Mouse (Mus musculus) thymus, adult 2 months (tissue): Measurements from ENCODE around the gene Gm45140. TPM values are rescaled to one million over a fixed set of nuclear protein-coding genes. Genes with fewer than 3 reads are reported as not detected.

ENCODE experiments used
- DNase-seq: peaks from one replicate; pipeline ENCODE4 v3.0.0; 2021
- H3K27ac ChIP-seq: fragments of 200-500 bp; 2 replicates; pipeline ENCODE4 v1.5.1; 2012; ENCODE audit warnings: low read length, control low read depth; ENCODE audit not compliant: control insufficient read depth, insufficient read depth
- H3K27me3 ChIP-seq: fragments of 200-500 bp; 2 replicates; pipeline ENCODE4 v1.6.1; 2012; ENCODE audit warnings: mild to moderate bottlenecking, low read length, moderate library complexity, mixed read lengths; ENCODE audit not compliant: control insufficient read depth, insufficient read depth
- H3K36me3 ChIP-seq: fragments of 200-500 bp; 2 replicates; pipeline ENCODE4 v1.6.1; 2012; ENCODE audit warnings: mild to moderate bottlenecking, low read length, moderate library complexity; ENCODE audit not compliant: control insufficient read depth, insufficient read depth
- H3K4me1 ChIP-seq: fragments of 200-500 bp; replicated peaks from 2 replicates; pipeline ENCODE4 v1.6.1; 2012; ENCODE audit warnings: low read length; ENCODE audit not compliant: control insufficient read depth, insufficient read depth
- H3K4me3 ChIP-seq: fragments of 200-500 bp; 2 replicates; pipeline ENCODE4 v1.5.1; 2012; ENCODE audit warnings: mild to moderate bottlenecking, low read length, control low read depth, moderate library complexity; ENCODE audit not compliant: control insufficient read depth, insufficient read depth
- CTCF ChIP-seq: fragments of 200-500 bp; IDR thresholded peaks from 2 replicates; pipeline ENCODE4 v1.5.1; 2012; ENCODE audit warnings: mild to moderate bottlenecking, control low read depth, low read length, moderate library complexity, borderline replicate concordance; ENCODE audit not compliant: control insufficient read depth, poor library complexity, insufficient read depth; ENCODE audit errors: extremely low read depth
- POLR2A ChIP-seq: fragments of 200-500 bp; IDR thresholded peaks from 2 replicates; pipeline ENCODE4 v1.6.1; 2012; ENCODE audit warnings: mild to moderate bottlenecking, low read length, control low read depth, moderate library complexity; ENCODE audit not compliant: control insufficient read depth, poor library complexity, insufficient read depth; ENCODE audit errors: extremely low read depth
- whole genome bisulfite sequencing: fragments of 180-500 bp; shearing (Covaris S2); methylation state at CpG from one replicate; pipeline ENCODE4 v1.1.7; 2018; 5-methylcytosine and 5-hydroxymethylcytosine counted together
- polyA plus RNA-seq: library from polyadenylated mRNA; depleted of rRNA; stranded (reverse); fragments of >200 nt; gene quantifications from 2 replicates; pipeline ENCODE4 v1.2.3, GENCODE M21; 2012; rRNA removed

Gm45140 gene
- polyA plus RNA-seq, 1 experiment, result 1.2 TPM

GRCm38 (mm10) chr6:87744632-87745031 lies 91.0 kb downstream of the Gm45140 start:
- Histone ChIP-seq H3K27ac (no peak overlapping the region), H3K4me3 (no peak overlapping the region), H3K27me3 (no peaks in the 10 kb centered on the region), H3K4me1 (0 out of 2 replicates have a peak, but pooled peaks cover under 1% of the 10 kb centered on the region), H3K36me3 (no peaks in the 10 kb centered on the region)
- TF ChIP-seq POLR2A (no peak), CTCF (no peak)
- no peak for DNase-seq
- 72% methylated on average over 3 of the region's 3 CpGs for WGBS

- TF ChIP-seq CTCF (no peak), POLR2A (no peak)
- 85% methylated on average over 5 of the region's 5 CpGs for WGBS
- H3K27ac ChIP-seq, result no peak overlapping the region
- H3K36me3 ChIP-seq, result no peaks in the 10 kb centered on the region
- H3K27me3 ChIP-seq, result no peaks in the 10 kb centered on the region
- no peak for DNase-seq
- 0 out of 2 replicates have a peak, but pooled peaks cover 3% of the 10 kb centered on the region for H3K4me1 ChIP-seq
- H3K4me3 ChIP-seq, result no peak overlapping the region
Measured at GRCm38 (mm10) chr6:87743281-87743680, 92.3 kb downstream of the Gm45140 start.

GRCm38 (mm10) chr6:87742804-87743203 lies 92.8 kb downstream of the Gm45140 start:
- Histone ChIP-seq H3K36me3 (no peaks in the 10 kb centered on the region), H3K4me1 (0 out of 2 replicates have a peak, but pooled peaks cover 3% of the 10 kb centered on the region), H3K27ac (no peak overlapping the region), H3K4me3 (no peak overlapping the region), H3K27me3 (no peaks in the 10 kb centered on the region)
- no peak for TF ChIP-seq CTCF
- no peak for TF ChIP-seq POLR2A
- no peak for DNase-seq
- 72% methylated on average over 5 of the region's 5 CpGs for WGBS

- TF ChIP-seq POLR2A, result no peak
- no peak for TF ChIP-seq CTCF
- no peak overlapping the region for H3K4me3 ChIP-seq
- no peak for DNase-seq
- no peaks in the 10 kb centered on the region for H3K27me3 ChIP-seq
- 38% methylated on average over 8 of the region's 8 CpGs for WGBS
- H3K4me1 ChIP-seq, result 0 out of 2 replicates have a peak, but pooled peaks cover 3% of the 10 kb centered on the region
- no peaks in the 10 kb centered on the region for H3K36me3 ChIP-seq
- no peak overlapping the region for H3K27ac ChIP-seq
Measured at GRCm38 (mm10) chr6:87741978-87742377, 93.6 kb downstream of the Gm45140 start.

GRCm38 (mm10) chr6:87740496-87740895 lies 95.1 kb downstream of the Gm45140 start:
- 0 out of 2 replicates have a peak, but pooled peaks cover 3% of the 10 kb centered on the region for H3K4me1 ChIP-seq
- no peak for DNase-seq
- H3K4me3 ChIP-seq, result no peak overlapping the region
- no peak overlapping the region for H3K27ac ChIP-seq
- no peaks in the 10 kb centered on the region for H3K27me3 ChIP-seq
- no peak for TF ChIP-seq POLR2A
- no peak for TF ChIP-seq CTCF
- H3K36me3 ChIP-seq, result no peaks in the 10 kb centered on the region

- Histone ChIP-seq H3K36me3 (no peaks in the 10 kb centered on the region), H3K4me3 (no peak overlapping the region), H3K27ac (no peak overlapping the region), H3K27me3 (no peaks in the 10 kb centered on the region), H3K4me1 (0 out of 2 replicates have a peak, but pooled peaks cover 3% of the 10 kb centered on the region)
- no peak for TF ChIP-seq CTCF
- no peak for TF ChIP-seq POLR2A
- 13% methylated on average over 6 of the region's 6 CpGs for WGBS
- no peak for DNase-seq
Measured at GRCm38 (mm10) chr6:87739898-87740297, 95.7 kb downstream of the Gm45140 start.

Other genes with a start within 250 kb of the Gm45140 start
- 0.20 and 0.26 TPM in 2 replicates for gene Prokr1, start 245.1 kb downstream of the Gm45140 start, polyA plus RNA-seq
- gene Aplf, start 163.6 kb downstream of the Gm45140 start, polyA plus RNA-seq, result 6.8 and 6.9 TPM in 2 replicates
- gene Efcc1, start 104.9 kb downstream of the Gm45140 start, polyA plus RNA-seq, result 0.17 and 0.55 TPM in 2 replicates
- gene Gp9, start 57.7 kb downstream of the Gm45140 start, polyA plus RNA-seq, result 1.2 and 2.6 TPM in 2 replicates
- 54.4 and 56.0 TPM in 2 replicates for gene Rab43, start 23.6 kb downstream of the Gm45140 start, polyA plus RNA-seq
- 50.7 and 51.1 TPM in 2 replicates for gene Isy1, start 3.0 kb upstream of the Gm45140 start, polyA plus RNA-seq
- 302 and 311 TPM in 2 replicates for gene Cnbp, start 15.3 kb upstream of the Gm45140 start, polyA plus RNA-seq
- gene Copg1, start 52.0 kb upstream of the Gm45140 start, polyA plus RNA-seq, result 69.3 and 72.4 TPM in 2 replicates
- gene Hmces, start 78.1 kb upstream of the Gm45140 start, polyA plus RNA-seq, result 28.8 and 31.9 TPM in 2 replicates
- gene H1fx, start 145.8 kb upstream of the Gm45140 start, polyA plus RNA-seq, result 9.8 and 25.4 TPM in 2 replicates
- 145 and 148 TPM in 2 replicates for gene Rab7, start 209.5 kb upstream of the Gm45140 start, polyA plus RNA-seq
- 133 and 158 TPM in 2 replicates for gene Rpn1, start 248.7 kb upstream of the Gm45140 start, polyA plus RNA-seq